9 mouse cellular contexts compared by ENCODE assay signal in the genomic region with DNA sequence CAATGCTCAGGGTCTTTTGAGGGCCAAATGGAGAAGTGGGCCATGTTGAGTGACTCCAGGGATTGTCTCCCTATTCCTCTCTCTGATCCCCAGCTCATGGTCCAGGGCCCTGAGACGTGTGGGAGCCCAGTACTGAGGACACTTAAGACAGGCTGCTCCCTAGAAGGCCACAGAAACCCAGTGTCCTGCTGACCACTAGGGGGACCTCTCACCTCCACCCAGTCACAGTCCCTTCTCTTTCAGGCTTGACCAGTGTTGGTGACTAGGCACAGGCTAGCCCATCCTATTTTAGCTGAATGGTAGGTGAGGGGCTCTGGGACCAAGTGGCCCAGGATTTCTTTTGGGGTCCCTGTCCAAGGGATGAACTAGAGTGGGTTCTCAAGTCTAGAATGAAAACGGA. TPM values are rescaled to one million over a fixed set of nuclear protein-coding genes. Genes with fewer than 3 reads are reported as not detected.
A peak's percentile ranks its signal among the peaks of the same experiment; 100 is the strongest.
DNase-seq lines count a peak whose midpoint lies in the region; ATAC-seq and TF ChIP-seq lines count a peak whose summit lies in the region.
"Had no signal": no experiment of that assay in that cellular context is flagged by ENCODE, and none has a peak within 500 bp of the region (broad histone marks: within the 10 kb centered on the region; RNA-seq: fewer than 3 reads in every experiment).

No protein-coding gene starts in this region.

- H3K9ac ChIP-seq in neural tube, embryonic 11.5 days (ENCODE audit: low read length) = no peak overlapping the region
- no peak overlapping the region for H3K9ac ChIP-seq in kidney, embryonic 16.5 days (replicated peaks; ENCODE audit: low read length)

- ATAC-seq in neural tube, embryonic 11.5 days (ENCODE audit: insufficient read depth, low FRiP score, low TSS enrichment) = no peak
- no peak for ATAC-seq in kidney, embryonic 16.5 days (ENCODE audit: low FRiP score, low TSS enrichment)

- peak; percentile 42 for TF ChIP-seq CTCF in gastrocnemius, adult 2 months (IDR thresholded peaks at IDR 0.05)

- no peaks in the 10 kb centered on the region for H3K36me3 ChIP-seq in neural tube, embryonic 11.5 days (ENCODE audit: control insufficient read depth, insufficient read depth, low read length)
- no peaks in the 10 kb centered on the region for H3K36me3 ChIP-seq in kidney, embryonic 16.5 days (ENCODE audit: insufficient read depth, low read length)

- intact Hi-C loops in gastrocnemius, adult 2 months (cut with DNase I) = no loop called here

- no peak overlapping the region for H3K4me2 ChIP-seq in neural tube, embryonic 11.5 days (ENCODE audit: low read depth)
- H3K4me2 ChIP-seq in kidney, embryonic 16.5 days (replicated peaks; ENCODE audit: low read depth, low read length) = no peak overlapping the region

- H3K4me3 ChIP-seq in gastrocnemius, adult 2 months = no peak overlapping the region
- no peak overlapping the region for H3K4me3 ChIP-seq in neural tube, embryonic 11.5 days (ENCODE audit: low read depth, low read length)
- no peak overlapping the region for H3K4me3 ChIP-seq in kidney, embryonic 16.5 days (ENCODE audit: low read length)
- H3K4me3 ChIP-seq: erythroblast, embryonic 14.5 days had no signal

- no peak overlapping the region for H3K27ac ChIP-seq in gastrocnemius, adult 2 months
- H3K27ac ChIP-seq in neural tube, embryonic 11.5 days (ENCODE audit: low read depth, low read length) = 0 out of 2 replicates have a peak overlapping the region, but pooled peaks have one; percentile 63
- peak overlapping the region; percentile 95; the same call in 1 of the 2 replicates for H3K27ac ChIP-seq in kidney, embryonic 16.5 days (ENCODE audit: low read length)

- 50% methylated on average over 2 of the region's 2 CpGs for WGBS in neural tube, embryonic 11.5 days
- WGBS in kidney, embryonic 16.5 days = 48% methylated on average over 2 of the region's 2 CpGs

- H3K27me3 ChIP-seq in neural tube, embryonic 11.5 days (ENCODE audit: control insufficient read depth, insufficient read depth, low read length) = no peaks in the 10 kb centered on the region
- peaks cover 44% of the 10 kb centered on the region for H3K27me3 ChIP-seq in kidney, embryonic 16.5 days (ENCODE audit: insufficient read depth, low read length)

- no peak for DNase-seq in gastrocnemius, adult 2 months
- DNase-seq in gastrocnemius, postnatal 25 days = no peak
- no peak for DNase-seq in neural tube, embryonic 11.5 days (ENCODE audit: low spot score)
- no peak for DNase-seq in neural tube, embryonic 10.5 days (ENCODE audit: extremely low spot score, low spot score)
- peak; percentile 38 for DNase-seq in retina, embryonic 14.5 days (ENCODE audit: low spot score)
- no peak for DNase-seq in cerebellum, postnatal 14 days
- DNase-seq in B cell, adult 2 months = no peak

- no peaks in the 10 kb centered on the region for H3K9me3 ChIP-seq in neural tube, embryonic 11.5 days (ENCODE audit: control insufficient read depth, low read length)
- no peaks in the 10 kb centered on the region for H3K9me3 ChIP-seq in kidney, embryonic 16.5 days (ENCODE audit: low read length)

- peaks cover 40% of the 10 kb centered on the region for H3K4me1 ChIP-seq in neural tube, embryonic 11.5 days (ENCODE audit: control insufficient read depth, insufficient read depth, low read length)
- H3K4me1 ChIP-seq in kidney, embryonic 16.5 days (ENCODE audit: insufficient read depth, low read length) = peaks cover 50% of the 10 kb centered on the region

RNA-seq across cellular contexts. Expression of gene Pck1, which starts 17.9 kb away (rescaled TPM):
- 1 to 10 TPM in 1 of 2 experiments, under 1 TPM in 1; 0.41 to 3.3 TPM for total RNA-seq in gastrocnemius, adult 2 months (2021)
- 10 to 100 TPM in 1 of 2 experiments, 1 to 10 TPM in 1; 1.2 to 61.5 TPM for total RNA-seq in gastrocnemius, postnatal 25 days (2021)
- not detected in 2 replicates for polyA plus RNA-seq in neural tube, embryonic 11.5 days (2014; fragmentation: Nextera tagmentation; extraction: Ambion mirVana)
- 35.4 and 38.4 TPM in 2 replicates for polyA plus RNA-seq in kidney, embryonic 16.5 days (2015; fragmentation: Nextera tagmentation; extraction: Ambion mirVana)

RNA-seq across cellular contexts. Expression of gene Zbp1, which starts 48.0 kb away (rescaled TPM):
- not detected for total RNA-seq in gastrocnemius, adult 2 months (2021)
- under 1 TPM in 1 of 2 experiments, not detected in 1; 0.27 TPM for total RNA-seq in gastrocnemius, postnatal 25 days (2021)
- polyA plus RNA-seq in neural tube, embryonic 11.5 days (2014; fragmentation: Nextera tagmentation; extraction: Ambion mirVana) = not detected in 2 replicates
- 0.67 TPM in 1 of 2 replicates, not detected in the other for polyA plus RNA-seq in kidney, embryonic 16.5 days (2015; fragmentation: Nextera tagmentation; extraction: Ambion mirVana)
- polyA plus RNA-seq: erythroblast, embryonic 14.5 days had no signal

RNA-seq across cellular contexts. Expression of gene Ctcfl, which starts 51.4 kb away (rescaled TPM):
- total RNA-seq in gastrocnemius, adult 2 months (2021) = under 1 TPM in 1 of 2 experiments, not detected in 1; 0.23 TPM
- total RNA-seq in gastrocnemius, postnatal 25 days (2021) = not detected
- polyA plus RNA-seq in neural tube, embryonic 11.5 days (2014; fragmentation: Nextera tagmentation; extraction: Ambion mirVana) = 0.09 TPM in 1 of 2 replicates, not detected in the other
- polyA plus RNA-seq in kidney, embryonic 16.5 days (2015; fragmentation: Nextera tagmentation; extraction: Ambion mirVana) = 0.07 and 0.10 TPM in 2 replicates
- polyA plus RNA-seq: erythroblast, embryonic 14.5 days had no signal
